Mouse (Mus musculus): ENCODE results near the gene Zfp628.

DNA sequence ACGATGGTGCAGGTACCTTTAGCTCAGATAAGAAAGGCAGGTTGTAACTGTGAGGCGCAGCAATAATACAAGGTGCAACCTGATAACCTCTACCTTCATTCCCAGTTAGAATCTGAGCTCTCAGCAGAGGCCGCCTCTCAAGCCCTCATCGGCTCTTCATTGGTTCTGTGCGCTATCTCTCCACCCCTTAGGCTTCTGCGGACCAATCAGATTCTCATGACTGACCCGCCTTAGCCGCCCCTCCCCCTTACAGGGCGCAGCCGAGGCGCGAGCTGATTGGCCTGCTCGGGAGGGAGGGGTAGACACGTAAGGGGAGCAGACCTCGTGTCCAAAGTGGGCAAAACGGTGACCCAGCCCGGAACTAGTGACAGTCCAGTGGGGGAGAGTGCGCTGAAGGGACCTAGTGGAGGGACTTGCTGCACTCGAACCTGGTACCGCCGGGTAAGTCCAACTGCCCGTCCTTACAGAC is 38.2 kb upstream of the Zfp628 start, which contains the start of gene Isoc2a:
- no peak for TF ChIP-seq CTCF (IDR thresholded peaks at IDR 0.05; ENCODE audit: borderline replicate concordance, extremely low read depth, insufficient read depth, insufficient read length)
- no peak for TF ChIP-seq POLR2A (IDR thresholded peaks at IDR 0.05; ENCODE audit: borderline replicate concordance, extremely low read depth, insufficient read depth, insufficient read length, poor library complexity, severe bottlenecking)

Measured in brain, embryonic 14.5 days (tissue).